Mouse (Mus musculus): Measurements from ENCODE around the gene Ube2v1. TPM values are rescaled to one million over a fixed set of nuclear protein-coding genes. Genes with fewer than 3 reads are reported as not detected.

Ube2v1 gene
- total RNA-seq, 1 experiment = 115 TPM

DNA sequence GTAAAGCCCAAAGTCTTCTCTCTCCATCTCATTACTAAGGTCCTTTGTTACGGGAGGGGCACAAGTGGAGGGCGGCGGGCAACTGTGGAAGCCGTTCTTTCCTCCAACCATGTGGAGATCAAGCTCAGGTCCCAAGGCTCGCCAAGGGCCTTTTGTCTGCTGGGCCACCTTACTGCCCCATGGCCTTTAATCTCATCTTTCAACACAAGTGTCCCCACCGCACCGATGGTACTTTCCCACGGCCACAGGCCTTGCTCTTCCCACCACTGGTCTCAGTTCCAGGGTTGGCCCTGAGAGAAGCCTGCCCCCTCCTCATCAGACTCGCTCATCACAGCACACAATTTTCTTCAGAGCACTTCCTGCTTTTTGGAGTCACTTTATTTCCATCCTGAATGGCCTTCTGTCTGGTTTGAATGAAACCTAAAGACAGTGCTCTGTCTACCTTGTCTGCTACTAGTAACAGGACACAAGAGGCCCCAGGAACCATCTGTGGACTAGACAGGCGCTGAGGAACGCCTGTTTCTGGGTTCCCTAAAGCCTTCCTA, 2.2 kb downstream of the Ube2v1 start:
- Histone ChIP-seq H3K36me3 (ENCODE audit: control insufficient read depth, insufficient read depth, low read length, poor library complexity, severe bottlenecking) (peaks cover 22% of the 10 kb centered on the region; the same call in 1 of the 2 replicates), H3K4me3 (ENCODE audit: insufficient read depth in 1 of 2, low read depth in 1 of 2, low read length in 2 of 2, poor library complexity in 1 of 2, severe bottlenecking in 1 of 2) (no peak overlapping the region), H3K9ac (ENCODE audit: insufficient read depth, low read depth, low read length, poor library complexity, severe bottlenecking) (no peak overlapping the region), H3K4me1 (ENCODE audit: control insufficient read depth in 2 of 2, insufficient read depth in 2 of 2, low read length in 2 of 2, poor library complexity in 1 of 2) (peaks cover 8 to 25% of the 10 kb centered on the region in 2 experiments), H3K9me3 (ENCODE audit: control insufficient read depth, insufficient read depth, low read depth, low read length) (no peaks in the 10 kb centered on the region), H3K27ac (ENCODE audit: insufficient read depth, low read depth, low read length, poor library complexity, severe bottlenecking) (no peak overlapping the region)
- DNase-seq (ENCODE audit: low read depth, low spot score) = no peak
- in situ Hi-C loops (cut with MboI; ENCODE audit: low sequenced_read_pairs in 2 of 2, unreplicated experiment in 2 of 2) = no loop called here
- TF ChIP-seq ZNF384 (IDR thresholded peaks at IDR 0.05; ENCODE audit: low read depth, low read length) (no peak), CHD2 (IDR thresholded peaks at IDR 0.05; ENCODE audit: low read depth, low read length) (no peak), MAFK (IDR thresholded peaks at IDR 0.05; ENCODE audit: insufficient read depth, low read depth, low read length) (no peak), ZC3H11A (IDR thresholded peaks at IDR 0.05; ENCODE audit: borderline replicate concordance, low read depth, low read length) (no peak), HCFC1 (IDR thresholded peaks at IDR 0.05; ENCODE audit: borderline replicate concordance, insufficient read depth, low read length) (no peak)

DNA sequence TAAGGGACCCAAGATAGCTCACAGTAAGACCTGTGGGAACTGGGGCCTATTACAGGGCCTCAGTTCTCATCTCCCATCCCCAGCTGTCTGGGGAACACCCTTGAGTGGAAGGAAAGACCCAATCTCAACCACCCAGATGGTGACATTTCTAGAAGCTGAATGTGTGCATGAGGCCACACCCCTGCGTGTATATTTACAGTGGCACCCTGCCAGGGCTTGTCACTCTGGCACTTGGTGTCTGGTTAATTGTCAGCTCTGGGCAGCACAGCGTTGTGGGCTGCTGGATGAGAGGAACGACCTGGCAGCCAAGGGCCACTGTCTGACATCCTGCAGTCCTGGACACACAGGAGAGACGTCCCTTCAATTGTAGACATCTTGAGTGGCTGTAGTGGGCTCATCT, 3.0 kb downstream of the Ube2v1 start:
- no peak for DNase-seq (ENCODE audit: low read depth, low spot score)
- no peak overlapping the region for H3K27ac ChIP-seq (ENCODE audit: insufficient read depth, low read depth, low read length, poor library complexity, severe bottlenecking)
- H3K9ac ChIP-seq (ENCODE audit: insufficient read depth, low read depth, low read length, poor library complexity, severe bottlenecking) = no peak overlapping the region
- TF ChIP-seq ZNF384 (IDR thresholded peaks at IDR 0.05; ENCODE audit: low read depth, low read length) = no peak
- no peak for TF ChIP-seq MAFK (IDR thresholded peaks at IDR 0.05; ENCODE audit: insufficient read depth, low read depth, low read length)
- TF ChIP-seq HCFC1 (IDR thresholded peaks at IDR 0.05; ENCODE audit: borderline replicate concordance, insufficient read depth, low read length) = no peak
- no peak for TF ChIP-seq CHD2 (IDR thresholded peaks at IDR 0.05; ENCODE audit: low read depth, low read length)
- in situ Hi-C loops (cut with MboI; ENCODE audit: low sequenced_read_pairs in 2 of 2, unreplicated experiment in 2 of 2) = no loop called here
- H3K9me3 ChIP-seq (ENCODE audit: control insufficient read depth, insufficient read depth, low read depth, low read length) = no peaks in the 10 kb centered on the region
- H3K36me3 ChIP-seq (ENCODE audit: control insufficient read depth, insufficient read depth, low read length, poor library complexity, severe bottlenecking) = peaks cover 22% of the 10 kb centered on the region; the same call in 1 of the 2 replicates
- no peak overlapping the region for H3K4me3 ChIP-seq (ENCODE audit: insufficient read depth in 1 of 2, low read depth in 1 of 2, low read length in 2 of 2, poor library complexity in 1 of 2, severe bottlenecking in 1 of 2)
- H3K4me1 ChIP-seq (ENCODE audit: control insufficient read depth in 2 of 2, insufficient read depth in 2 of 2, low read length in 2 of 2, poor library complexity in 1 of 2) = peaks cover 8 to 23% of the 10 kb centered on the region in 2 experiments; a peak in 3 of 4 replicates

DNA sequence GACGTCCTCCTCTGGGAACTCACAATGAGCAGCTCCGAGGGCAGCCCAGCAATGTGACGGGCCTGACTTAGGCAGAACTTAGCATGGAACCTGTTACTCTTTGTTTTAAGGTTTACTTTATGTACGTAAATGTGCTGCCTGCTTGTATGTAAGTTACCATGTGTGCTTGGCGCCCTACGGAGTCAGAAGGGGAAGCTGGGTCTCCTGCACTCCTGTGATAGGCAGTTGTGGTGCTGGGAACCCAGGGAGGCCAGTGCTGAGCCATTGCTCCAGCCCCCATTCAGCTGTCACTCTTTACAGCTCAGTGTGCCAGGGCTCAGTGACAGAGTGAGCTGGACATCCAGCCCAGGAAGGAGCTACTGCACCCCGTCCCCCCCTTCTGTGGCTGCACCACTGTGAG, 4.9 kb downstream of the Ube2v1 start:
- peak overlapping the region; percentile 14; the same call in 1 of the 2 replicates for H3K9ac ChIP-seq (ENCODE audit: insufficient read depth, low read depth, low read length, poor library complexity, severe bottlenecking)
- peaks cover 28% of the 10 kb centered on the region; the same call in 1 of the 2 replicates for H3K36me3 ChIP-seq (ENCODE audit: control insufficient read depth, insufficient read depth, low read length, poor library complexity, severe bottlenecking)

DNA sequence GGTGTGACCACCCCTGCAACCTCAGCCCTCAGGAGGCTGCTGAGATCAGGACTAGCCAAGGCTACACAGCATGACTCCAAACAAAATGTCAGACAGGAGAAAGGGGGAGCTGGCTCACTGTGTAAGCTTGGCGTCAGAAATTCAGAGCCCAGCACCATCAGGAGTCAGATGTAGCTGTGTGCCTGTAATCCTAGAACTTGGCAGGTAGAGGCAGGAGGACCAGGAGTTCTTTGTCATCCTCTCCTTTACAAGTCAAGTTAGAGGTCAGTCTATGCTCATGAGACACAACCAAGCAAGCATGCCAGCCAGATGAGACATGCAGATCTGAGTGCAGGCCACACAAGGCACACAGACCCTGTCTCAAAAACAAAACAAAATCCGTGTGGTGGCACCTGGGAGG, 6.2 kb downstream of the Ube2v1 start:
- in situ Hi-C loops (cut with MboI; ENCODE audit: low sequenced_read_pairs in 2 of 2, unreplicated experiment in 2 of 2) = no loop called here
- TF ChIP-seq MAFK (IDR thresholded peaks at IDR 0.05; ENCODE audit: insufficient read depth, low read depth, low read length) = no peak
- H3K9me3 ChIP-seq (ENCODE audit: control insufficient read depth, insufficient read depth, low read depth, low read length) = no peaks in the 10 kb centered on the region
- H3K27ac ChIP-seq (ENCODE audit: insufficient read depth, low read depth, low read length, poor library complexity, severe bottlenecking) = no peak overlapping the region
- H3K4me1 ChIP-seq (ENCODE audit: control insufficient read depth in 2 of 2, insufficient read depth in 2 of 2, low read length in 2 of 2, poor library complexity in 1 of 2) = peaks cover 3 to 32% of the 10 kb centered on the region in 2 experiments; a peak in 2 of 4 replicates
- H3K9ac ChIP-seq (ENCODE audit: insufficient read depth, low read depth, low read length, poor library complexity, severe bottlenecking) = no peak overlapping the region
- H3K4me3 ChIP-seq (ENCODE audit: insufficient read depth in 1 of 2, low read depth in 1 of 2, low read length in 2 of 2, poor library complexity in 1 of 2, severe bottlenecking in 1 of 2) = no peak overlapping the region
- no peak for DNase-seq (ENCODE audit: low read depth, low spot score)
- peaks cover 35% of the 10 kb centered on the region; the same call in 1 of the 2 replicates for H3K36me3 ChIP-seq (ENCODE audit: control insufficient read depth, insufficient read depth, low read length, poor library complexity, severe bottlenecking)

More for the DNA sequence above, 4.9 kb downstream of the Ube2v1 start:
- Histone ChIP-seq H3K9me3 (ENCODE audit: control insufficient read depth, insufficient read depth, low read depth, low read length) (no peaks in the 10 kb centered on the region), H3K4me3 (ENCODE audit: insufficient read depth in 1 of 2, low read depth in 1 of 2, low read length in 2 of 2, poor library complexity in 1 of 2, severe bottlenecking in 1 of 2) (no peak overlapping the region), H3K27ac (ENCODE audit: insufficient read depth, low read depth, low read length, poor library complexity, severe bottlenecking) (no peak overlapping the region), H3K4me1 (ENCODE audit: control insufficient read depth in 2 of 2, insufficient read depth in 2 of 2, low read length in 2 of 2, poor library complexity in 1 of 2) (peaks cover 3 to 21% of the 10 kb centered on the region in 2 experiments; a peak in 2 of 4 replicates)
- in situ Hi-C loops (cut with MboI; ENCODE audit: low sequenced_read_pairs in 2 of 2, unreplicated experiment in 2 of 2) = no loop called here
- TF ChIP-seq MAFK (IDR thresholded peaks at IDR 0.05; ENCODE audit: insufficient read depth, low read depth, low read length) = no peak
- no peak for TF ChIP-seq ZNF384 (IDR thresholded peaks at IDR 0.05; ENCODE audit: low read depth, low read length)
- TF ChIP-seq ZC3H11A (IDR thresholded peaks at IDR 0.05; ENCODE audit: borderline replicate concordance, low read depth, low read length) = no peak
- no peak for TF ChIP-seq HCFC1 (IDR thresholded peaks at IDR 0.05; ENCODE audit: borderline replicate concordance, insufficient read depth, low read length)
- TF ChIP-seq CHD2 (IDR thresholded peaks at IDR 0.05; ENCODE audit: low read depth, low read length) = no peak
- DNase-seq (ENCODE audit: low read depth, low spot score) = no peak
